Comparison of ENCODE assay signal across 10 mouse cellular contexts in the genomic region with DNA sequence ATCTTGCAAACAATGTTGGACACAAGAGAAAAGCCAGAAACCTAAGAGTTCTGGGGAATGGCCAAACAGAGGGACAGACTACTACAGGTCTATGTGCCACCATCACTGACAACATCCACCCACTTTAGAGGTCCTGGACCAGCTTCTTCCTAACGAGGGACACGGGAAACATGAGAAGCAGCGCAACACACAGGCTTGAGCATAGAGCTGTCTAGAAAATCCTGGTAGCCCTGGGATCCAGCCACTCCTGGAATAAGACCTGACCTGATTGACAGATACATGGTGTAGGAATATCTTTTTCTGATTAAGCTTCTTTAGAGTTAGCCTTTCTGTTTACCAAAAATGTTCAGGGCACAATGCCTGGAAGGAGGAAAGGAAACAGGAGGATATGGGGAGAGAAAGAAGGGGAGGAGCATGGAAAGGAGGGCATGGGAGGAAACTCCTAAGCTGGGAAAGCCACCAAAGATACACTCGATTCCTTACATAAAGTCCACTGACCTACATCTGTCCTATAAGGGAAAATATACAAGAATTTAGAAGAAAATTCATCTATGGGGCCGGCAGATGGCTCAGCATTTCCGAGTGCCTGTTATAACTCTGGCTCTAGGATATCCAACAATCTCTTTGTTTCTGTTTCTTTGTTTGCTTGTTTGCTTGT. TPM values are rescaled to one million over a fixed set of nuclear protein-coding genes. Genes with fewer than 3 reads are reported as not detected.
"Had no signal": no experiment of that assay in that cellular context is flagged by ENCODE, and none has a peak within 500 bp of the region (broad histone marks: within the 10 kb centered on the region; RNA-seq: fewer than 3 reads in every experiment).

No protein-coding gene starts in this region.

- DNase-seq: right cerebral cortex, postnatal 25 days; spleen, adult 18-20 months; thymus, adult 18-20 months had no signal

- H3K27ac ChIP-seq: midbrain, embryonic 10.5 days; midbrain, embryonic 13.5 days; neural tube, embryonic 13.5 days; neural tube, embryonic 15.5 days had no signal

- ATAC-seq: midbrain, embryonic 13.5 days; midbrain, embryonic 16.5 days had no signal

- H3K4me3 ChIP-seq: midbrain, embryonic 10.5 days; midbrain, embryonic 13.5 days; myocyte; neural tube, embryonic 13.5 days; neural tube, embryonic 15.5 days had no signal

RNA-seq across cellular contexts. Expression of a gene that starts 17.6 kb away (rescaled TPM):
- total RNA-seq: megakaryocyte, adult 5-6 weeks had no signal
